Mouse (Mus musculus): Measurements from ENCODE around the gene AC131692.1.

DNA sequence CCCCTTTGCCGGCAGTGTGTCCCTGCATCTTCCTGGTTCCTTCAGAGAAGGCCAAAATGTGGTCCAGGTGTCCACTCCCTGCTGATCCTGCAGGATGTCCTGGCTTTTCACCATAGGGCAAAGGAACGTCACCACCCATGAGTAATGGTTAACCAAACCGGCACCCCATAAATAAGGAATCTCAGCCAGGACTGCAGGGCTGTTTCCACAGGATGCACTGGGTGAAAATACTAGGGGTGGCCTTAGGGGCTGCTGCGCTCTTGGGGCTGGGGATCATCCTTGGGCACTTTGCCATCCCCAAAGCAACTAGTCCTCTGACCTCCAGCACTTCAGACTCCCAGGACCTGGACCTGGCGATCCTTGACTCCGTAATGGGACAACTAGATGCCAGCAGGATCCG lies 11.4 kb downstream of the AC131692.1 start, which contains the start of gene Naaladl1:
- TF ChIP-seq POLR2A (IDR thresholded peaks at IDR 0.05; ENCODE audit: borderline replicate concordance, low read depth, low read length) (no peak), CTCF (IDR thresholded peaks at IDR 0.05; ENCODE audit: low read depth, low read length) (no peak)

Measured in bone marrow macrophage, adult 2 months (primary cell).